ENCODE assay signal across 8 mouse cellular contexts in the genomic region with DNA sequence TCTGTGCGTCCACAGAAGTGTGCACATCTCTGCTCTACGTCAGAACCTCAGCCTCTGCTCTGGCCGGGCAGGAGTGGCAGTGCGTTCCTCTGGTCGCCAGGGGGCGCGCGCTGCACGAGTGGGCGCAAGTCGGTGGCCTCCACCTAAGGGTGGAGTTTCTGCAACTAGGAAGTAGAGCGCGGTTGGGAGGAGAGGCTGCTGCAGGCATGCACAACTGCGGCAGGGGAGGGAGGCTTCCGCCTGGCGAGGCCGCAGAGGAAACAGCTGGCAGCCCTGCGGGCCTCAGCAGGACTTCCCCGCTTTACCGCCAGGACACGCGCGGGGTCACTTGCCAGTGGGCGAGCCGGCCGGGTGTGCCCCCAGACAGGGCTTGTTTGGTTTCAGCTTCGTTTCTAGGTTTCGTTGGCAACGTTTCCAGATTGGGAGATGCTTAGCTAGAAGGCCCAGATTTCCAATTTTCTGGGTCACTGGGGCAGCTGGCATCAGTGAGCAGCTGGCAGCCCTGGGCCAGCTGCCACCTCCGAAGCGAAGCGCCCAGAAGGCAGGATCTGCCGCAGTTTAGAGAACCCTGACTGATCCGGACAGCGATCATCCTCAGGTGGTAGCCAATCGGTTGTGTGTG. TPM values are rescaled to one million over a fixed set of nuclear protein-coding genes. Genes with fewer than 3 reads are reported as not detected.
DNase-seq lines count a peak whose midpoint lies in the region; ATAC-seq and TF ChIP-seq lines count a peak whose summit lies in the region.

No protein-coding gene starts in this region.

- peak; percentile 87 for ATAC-seq in forebrain, embryonic 16.5 days
- ATAC-seq in neural tube, embryonic 15.5 days (ENCODE audit: low FRiP score), result peak; percentile 90

- H3K27me3 ChIP-seq in MEL (ENCODE audit: control insufficient read depth in 1 of 2, insufficient read depth in 2 of 2, low read length in 2 of 2), result no peaks in the 10 kb centered on the region
- H3K27me3 ChIP-seq in forebrain, embryonic 16.5 days (replicated peaks; ENCODE audit: control insufficient read depth, insufficient read depth, low read length), result no peaks in the 10 kb centered on the region
- H3K27me3 ChIP-seq in neural tube, embryonic 15.5 days (replicated peaks), result no peaks in the 10 kb centered on the region

- H3K4me2 ChIP-seq in forebrain, embryonic 16.5 days (ENCODE audit: low read length), result peak overlapping the region; percentile 59
- peak overlapping the region; percentile 67 for H3K4me2 ChIP-seq in neural tube, embryonic 15.5 days

- no peaks in the 10 kb centered on the region for H3K79me2 ChIP-seq in MEL (ENCODE audit: control insufficient read depth, insufficient read depth, low read length, poor library complexity)

- TF ChIP-seq CTCF in MEL (IDR thresholded peaks at IDR 0.05 in 2 of 3, conservative IDR thresholded peaks at IDR 0.05 in 1 of 3; ENCODE audit: control insufficient read depth in 1 of 3, insufficient read depth in 1 of 3, low read depth in 2 of 3, low read length in 3 of 3, poor library complexity in 1 of 3, severe bottlenecking in 1 of 3), result peak; percentile 92 to 98 (median 97)
- TF ChIP-seq CTCF in layer of hippocampus, adult 2 months (conservative IDR thresholded peaks at IDR 0.05), result peak; percentile 97
- peak; percentile 73 for TF ChIP-seq CTCF in lung, adult 2 months (IDR thresholded peaks at IDR 0.05; ENCODE audit: insufficient read depth, low read length)

- peak overlapping the region; percentile 35 to 67; a peak in 3 of 4 replicates for H3K4me3 ChIP-seq in MEL (ENCODE audit: control insufficient read depth in 1 of 2, insufficient read depth in 1 of 2, low read depth in 2 of 2, low read length in 2 of 2)
- H3K4me3 ChIP-seq in forebrain, embryonic 16.5 days (replicated peaks; ENCODE audit: low read length), result peak overlapping the region; percentile 45
- peak overlapping the region; percentile 67 for H3K4me3 ChIP-seq in layer of hippocampus, adult 2 months
- H3K4me3 ChIP-seq in lung, adult 2 months (replicated peaks; ENCODE audit: extremely low read depth, low read depth, low read length), result peak overlapping the region; percentile 55
- H3K4me3 ChIP-seq in neural tube, embryonic 15.5 days (replicated peaks), result peak overlapping the region; percentile 45

- WGBS in forebrain, embryonic 16.5 days, result 4% methylated on average over 36 of the region's 36 CpGs
- 2% methylated on average over 36 of the region's 36 CpGs for WGBS in lung, adult 2 months
- WGBS in neural tube, embryonic 15.5 days, result 4% methylated on average over 36 of the region's 36 CpGs

- intact Hi-C loops in heart, postnatal 36 days (cut with DNase I), result loop anchor here (1.0 to 5.0 kb wide), 5 partner anchors 28 to 204 kb away; partner anchors contain the start of gene Cmtm7

- no peak; a peak in 1 of 4 replicates for TF ChIP-seq POLR2A in MEL (IDR thresholded peaks at IDR 0.05; ENCODE audit: control insufficient read depth in 1 of 2, insufficient read depth in 1 of 2, low read depth in 1 of 2, low read length in 2 of 2, poor library complexity in 1 of 2)
- peak; percentile 57; the same call in 1 of the 2 replicates for TF ChIP-seq POLR2A in lung, adult 2 months (IDR thresholded peaks at IDR 0.05; ENCODE audit: borderline replicate concordance, extremely low read depth, low read depth, low read length)

- H3K27ac ChIP-seq in MEL (ENCODE audit: control insufficient read depth, low read depth, low read length), result no peak overlapping the region
- 0 out of 2 replicates have a peak overlapping the region, but pooled peaks have one; percentile 38 for H3K27ac ChIP-seq in forebrain, embryonic 16.5 days (ENCODE audit: low read length)
- H3K27ac ChIP-seq in layer of hippocampus, adult 2 months, result peak overlapping the region; percentile 74; the same call in 1 of the 2 replicates
- peak overlapping the region; percentile 61 for H3K27ac ChIP-seq in neural tube, embryonic 15.5 days (replicated peaks)

- TF ChIP-seq EP300 in MEL (IDR thresholded peaks at IDR 0.05; ENCODE audit: low read depth in 1 of 2, low read length in 2 of 2), result no peak

- peaks cover 0 to 5% of the 10 kb centered on the region in 2 experiments; a peak in 2 of 4 replicates for H3K36me3 ChIP-seq in MEL (ENCODE audit: control insufficient read depth in 1 of 2, insufficient read depth in 2 of 2, low read length in 2 of 2)
- H3K36me3 ChIP-seq in forebrain, embryonic 16.5 days (ENCODE audit: control insufficient read depth, insufficient read depth), result no peaks in the 10 kb centered on the region
- H3K36me3 ChIP-seq in neural tube, embryonic 15.5 days, result peaks cover 4% of the 10 kb centered on the region

- H3K9ac ChIP-seq in MEL (ENCODE audit: control insufficient read depth, low read depth, low read length, poor library complexity, severe bottlenecking), result peak overlapping the region; percentile 57
- H3K9ac ChIP-seq in forebrain, embryonic 16.5 days (replicated peaks; ENCODE audit: low read depth, low read length), result peak overlapping the region; percentile 54
- H3K9ac ChIP-seq in neural tube, embryonic 15.5 days (replicated peaks), result peak overlapping the region; percentile 49

- TF ChIP-seq RAD21 in MEL (IDR thresholded peaks at IDR 0.05; ENCODE audit: low read depth, low read length), result peak; percentile 83

- H3K9me3 ChIP-seq in MEL (replicated peaks; ENCODE audit: insufficient read depth, low read length), result no peaks in the 10 kb centered on the region
- H3K9me3 ChIP-seq in forebrain, embryonic 16.5 days (ENCODE audit: control insufficient read depth, low read length), result no peaks in the 10 kb centered on the region
- H3K9me3 ChIP-seq in neural tube, embryonic 15.5 days (replicated peaks), result no peaks in the 10 kb centered on the region

- H3K4me1 ChIP-seq in MEL (ENCODE audit: control insufficient read depth in 1 of 2, insufficient read depth in 2 of 2, low read length in 2 of 2), result no peaks in the 10 kb centered on the region; a peak in 1 of 4 replicates
- peaks cover 7% of the 10 kb centered on the region for H3K4me1 ChIP-seq in forebrain, embryonic 16.5 days (replicated peaks; ENCODE audit: control insufficient read depth, insufficient read depth, low read length)
- no peaks in the 10 kb centered on the region for H3K4me1 ChIP-seq in lung, adult 2 months (ENCODE audit: control insufficient read depth, insufficient read depth, low read length)
- H3K4me1 ChIP-seq in neural tube, embryonic 15.5 days, result peaks cover 12% of the 10 kb centered on the region

- peak; percentile 95 for DNase-seq in MEL (ENCODE audit: low read depth, low spot score)
- peak; percentile 92 to 95 for DNase-seq in cerebellum, adult 18-20 months
- peak; percentile 93 to 96 for DNase-seq in heart, postnatal 36 days
- peak; percentile 87 to 92 for DNase-seq in layer of hippocampus, adult 2 months (ENCODE audit: low spot score in 2 of 2)
- peak; percentile 90 for DNase-seq in lung, adult 2 months
- peak; percentile 94 for DNase-seq in testis, postnatal 10 days (ENCODE audit: low spot score)

TF ChIP-seq in MEL, 35 proteins besides CTCF, POLR2A, EP300 and RAD21 (continues in another document):
- TF ChIP-seq TAL1 (IDR thresholded peaks at IDR 0.05; ENCODE audit: low read length) (no peak), NELFE (IDR thresholded peaks at IDR 0.05; ENCODE audit: low read depth, low read length) (no peak), BHLHE40 (IDR thresholded peaks at IDR 0.05; ENCODE audit: borderline replicate concordance, low read depth, low read length) (no peak), USF2 (IDR thresholded peaks at IDR 0.05; ENCODE audit: borderline replicate concordance in 1 of 2, insufficient read depth in 1 of 2, low read depth in 1 of 2, low read length in 2 of 2) (no peak), GABPA (IDR thresholded peaks at IDR 0.05; ENCODE audit: low read depth, low read length) (no peak), KAT2A (conservative IDR thresholded peaks at IDR 0.05; ENCODE audit: low read depth, low read length) (no peak), GATA1 (IDR thresholded peaks at IDR 0.05; ENCODE audit: low read depth, low read length) (no peak), E2F4 (IDR thresholded peaks at IDR 0.05; ENCODE audit: borderline replicate concordance, low read depth, low read length) (no peak), POLR2AphosphoS2 (IDR thresholded peaks at IDR 0.05; ENCODE audit: low read length) (no peak), MYB (IDR thresholded peaks at IDR 0.05; ENCODE audit: low read depth, low read length) (no peak), ZC3H11A (IDR thresholded peaks at IDR 0.05; ENCODE audit: low read depth, low read length) (peak; percentile 77), HCFC1 (IDR thresholded peaks at IDR 0.05; ENCODE audit: low read depth, low read length) (peak; percentile 68), CHD1 (IDR thresholded peaks at IDR 0.05; ENCODE audit: low read depth, low read length) (no peak), RCOR1 (IDR thresholded peaks at IDR 0.05; ENCODE audit: low read depth, low read length) (peak; percentile 26; the same call in 1 of the 2 replicates), MAFK (IDR thresholded peaks at IDR 0.05; ENCODE audit: borderline replicate concordance, low read depth, low read length) (no peak), ZMIZ1 (IDR thresholded peaks at IDR 0.05; ENCODE audit: low read depth, low read length) (no peak), ZNF384 (IDR thresholded peaks at IDR 0.05; ENCODE audit: low read depth, low read length) (no peak), TBP (IDR thresholded peaks at IDR 0.05; ENCODE audit: low read depth, low read length) (no peak)

RNA-seq across cellular contexts. Expression of gene Cmtm6, which starts 22.1 kb away (rescaled TPM):
- 17.6 and 21.0 TPM in 2 replicates for total RNA-seq in MEL (2012; rRNA removed)
- 10 to 100 TPM in 1 of 2 experiments, not detected in 1; 21.7 TPM for polyA plus RNA-seq in MEL (2012; ENCODE audit: insufficient read depth in 1 of 2, insufficient read length in 2 of 2, low read depth in 1 of 2, low replicate concordance in 2 of 2, missing spikeins in 1 of 2)
- polyA plus RNA-seq in forebrain, embryonic 16.5 days (2015; fragmentation: Nextera tagmentation; extraction: Ambion mirVana), result 23.2 and 30.2 TPM in 2 replicates
- total RNA-seq in heart, postnatal 36 days (2021), result 10 to 100 TPM; 22.3 to 22.4 TPM
- 10 to 100 TPM; 19.2 to 25.6 TPM for total RNA-seq in layer of hippocampus, adult 2 months (2021)
- polyA plus RNA-seq in lung, adult 2 months (2012; rRNA removed), result 50.9 and 79.8 TPM in 2 replicates
- 17.9 and 29.2 TPM in 2 replicates for polyA plus RNA-seq in neural tube, embryonic 15.5 days (2015; fragmentation: Nextera tagmentation; extraction: Ambion mirVana)

RNA-seq across cellular contexts. Expression of gene Cmtm7, which starts 28.7 kb away (rescaled TPM):
- total RNA-seq in MEL (2012; rRNA removed), result 290 and 352 TPM in 2 replicates
- polyA plus RNA-seq in MEL (2012; ENCODE audit: insufficient read depth in 1 of 2, insufficient read length in 2 of 2, low read depth in 1 of 2, low replicate concordance in 2 of 2, missing spikeins in 1 of 2), result 100 to 1,000 TPM in 1 of 2 experiments, not detected in 1; 545 TPM
- polyA plus RNA-seq in forebrain, embryonic 16.5 days (2015; fragmentation: Nextera tagmentation; extraction: Ambion mirVana), result 13.9 and 14.6 TPM in 2 replicates
- total RNA-seq in heart, postnatal 36 days (2021), result 10 to 100 TPM; 12.0 to 15.0 TPM
- 1 to 10 TPM; 4.3 to 4.8 TPM for total RNA-seq in layer of hippocampus, adult 2 months (2021)
- 86.0 and 88.9 TPM in 2 replicates for polyA plus RNA-seq in lung, adult 2 months (2012; rRNA removed)
- 13.0 and 71.4 TPM in 2 replicates for polyA plus RNA-seq in neural tube, embryonic 15.5 days (2015; fragmentation: Nextera tagmentation; extraction: Ambion mirVana)
